Mouse (Mus musculus) megakaryocyte, embryonic 14.5 days (primary cell): ENCODE data around the gene Kcnh1. TPM values are rescaled to one million over a fixed set of nuclear protein-coding genes. Genes with fewer than 3 reads are reported as not detected.

Source experiments
- H3K27me3 ChIP-seq: replicated peaks from 2 replicates; pipeline ENCODE3; 2012; ENCODE audit warnings: inconsistent platforms
- H3K36me3 ChIP-seq: replicated peaks from 2 replicates; pipeline ENCODE3; 2012; ENCODE audit warnings: low read length, inconsistent platforms, mixed read lengths
- H3K4me1 ChIP-seq: 2 replicates; pipeline ENCODE4 v1.6.1; 2012; ENCODE audit warnings: inconsistent platforms
- H3K4me3 ChIP-seq: replicated peaks from 2 replicates; pipeline ENCODE3; 2012; ENCODE audit warnings: moderate library complexity, mild to moderate bottlenecking, inconsistent platforms
- H3K9me3 ChIP-seq: 2 replicates; pipeline ENCODE4 v1.6.1; 2012; ENCODE audit warnings: inconsistent platforms
- FLI1 ChIP-seq: IDR thresholded peaks from 2 replicates; pipeline ENCODE4 v1.6.1; 2012; ENCODE audit warnings: low read length, inconsistent platforms, mixed read lengths
- GATA1 ChIP-seq: IDR thresholded peaks from 3 replicates; pipeline ENCODE4 v1.6.1; 2012; ENCODE audit warnings: mixed read lengths, low read length, inconsistent platforms, borderline replicate concordance
- polyA plus RNA-seq: library from polyadenylated mRNA; stranded (reverse); fragments of >175 nt; gene quantifications from 2 replicates; pipeline ENCODE4 v1.2.3, GENCODE M21; 2012; ENCODE audit warnings: low replicate concordance; ENCODE audit not compliant: insufficient read depth

Gene Kcnh1
- polyA plus RNA-seq, 1 experiment: not detected

GRCm38 (mm10) chr1:192312446-192312845 is 121.9 kb downstream of the Kcnh1 start:
- Histone ChIP-seq H3K9me3 (peaks cover 5% of the 10 kb centered on the region; the same call in 1 of the 2 replicates), H3K27me3 (no peaks in the 10 kb centered on the region), H3K4me1 (no peaks in the 10 kb centered on the region), H3K4me3 (no peak overlapping the region), H3K36me3 (no peaks in the 10 kb centered on the region)
- TF ChIP-seq FLI1 (no peak), GATA1 (no peak)

GRCm38 (mm10) chr1:192312998-192313397 is 122.4 kb downstream of the Kcnh1 start:
- no peak overlapping the region for H3K4me3 ChIP-seq
- H3K9me3 ChIP-seq: peaks cover 5% of the 10 kb centered on the region; the same call in 1 of the 2 replicates
- no peaks in the 10 kb centered on the region for H3K36me3 ChIP-seq
- H3K27me3 ChIP-seq: no peaks in the 10 kb centered on the region
- no peaks in the 10 kb centered on the region for H3K4me1 ChIP-seq
- no peak for TF ChIP-seq GATA1
- no peak for TF ChIP-seq FLI1

DNA sequence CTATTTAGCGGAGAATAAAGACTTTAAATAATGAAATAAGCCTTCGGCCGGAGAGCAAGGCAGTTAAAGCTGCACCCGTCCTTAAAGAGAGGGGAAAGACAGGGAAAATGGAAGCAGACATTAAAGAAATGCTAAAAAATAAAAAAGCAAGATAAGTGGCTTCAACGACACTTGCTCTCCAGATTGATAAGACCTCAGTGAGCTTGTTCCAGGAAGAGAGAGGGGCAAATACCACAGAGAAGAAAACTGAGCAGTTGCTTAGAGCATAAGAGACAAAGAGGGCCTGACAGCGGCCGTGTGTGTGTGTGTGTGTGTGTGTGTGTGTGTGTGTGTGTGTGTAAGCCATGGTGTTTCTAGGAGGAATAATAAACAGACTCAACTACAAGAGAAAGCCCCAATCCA is 123.0 kb downstream of the Kcnh1 start:
- H3K4me1 ChIP-seq: no peaks in the 10 kb centered on the region
- H3K4me3 ChIP-seq: no peak overlapping the region
- no peaks in the 10 kb centered on the region for H3K27me3 ChIP-seq
- no peak for TF ChIP-seq GATA1
- no peak for TF ChIP-seq FLI1
- H3K9me3 ChIP-seq: peaks cover 5% of the 10 kb centered on the region; the same call in 1 of the 2 replicates
- H3K36me3 ChIP-seq: no peaks in the 10 kb centered on the region

GRCm38 (mm10) chr1:192314044-192314443 is 123.5 kb downstream of the Kcnh1 start:
- TF ChIP-seq GATA1 (no peak), FLI1 (no peak)
- Histone ChIP-seq H3K4me1 (no peaks in the 10 kb centered on the region), H3K9me3 (peaks cover 5% of the 10 kb centered on the region; the same call in 1 of the 2 replicates), H3K4me3 (no peak overlapping the region), H3K27me3 (no peaks in the 10 kb centered on the region), H3K36me3 (no peaks in the 10 kb centered on the region)

- TF ChIP-seq GATA1: no peak
- no peak for TF ChIP-seq FLI1
- Histone ChIP-seq H3K9me3 (no peaks in the 10 kb centered on the region), H3K36me3 (no peaks in the 10 kb centered on the region), H3K27me3 (no peaks in the 10 kb centered on the region), H3K4me1 (no peaks in the 10 kb centered on the region), H3K4me3 (no peak overlapping the region)
These were observed 125.0 kb downstream of the Kcnh1 start for GRCm38 (mm10) chr1:192315392-192316070.

- Histone ChIP-seq H3K36me3 (no peaks in the 10 kb centered on the region), H3K4me1 (no peaks in the 10 kb centered on the region), H3K4me3 (no peak overlapping the region), H3K27me3 (no peaks in the 10 kb centered on the region), H3K9me3 (peaks cover 7% of the 10 kb centered on the region)
- TF ChIP-seq GATA1 (no peak), FLI1 (no peak)
These were observed 133.6 kb downstream of the Kcnh1 start for GRCm38 (mm10) chr1:192324223-192324622.

- Histone ChIP-seq H3K4me1 (no peaks in the 10 kb centered on the region), H3K36me3 (no peaks in the 10 kb centered on the region), H3K4me3 (no peak overlapping the region), H3K27me3 (no peaks in the 10 kb centered on the region), H3K9me3 (peaks cover 17% of the 10 kb centered on the region)
- TF ChIP-seq FLI1 (no peak), GATA1 (no peak)
These were observed 136.5 kb downstream of the Kcnh1 start for GRCm38 (mm10) chr1:192327052-192327451.

GRCm38 (mm10) chr1:192331207-192331606 is 140.6 kb downstream of the Kcnh1 start:
- no peak overlapping the region for H3K4me3 ChIP-seq
- TF ChIP-seq GATA1: no peak
- no peak for TF ChIP-seq FLI1
- no peaks in the 10 kb centered on the region for H3K27me3 ChIP-seq
- H3K9me3 ChIP-seq: peaks cover 29% of the 10 kb centered on the region
- no peaks in the 10 kb centered on the region for H3K4me1 ChIP-seq
- no peaks in the 10 kb centered on the region for H3K36me3 ChIP-seq

GRCm38 (mm10) chr1:192336029-192336428 is 145.5 kb downstream of the Kcnh1 start:
- no peaks in the 10 kb centered on the region for H3K27me3 ChIP-seq
- H3K4me1 ChIP-seq: no peaks in the 10 kb centered on the region
- TF ChIP-seq GATA1 (no peak), FLI1 (no peak)
- peaks cover 28% of the 10 kb centered on the region for H3K9me3 ChIP-seq
- no peaks in the 10 kb centered on the region for H3K36me3 ChIP-seq
- H3K4me3 ChIP-seq: no peak overlapping the region

DNA sequence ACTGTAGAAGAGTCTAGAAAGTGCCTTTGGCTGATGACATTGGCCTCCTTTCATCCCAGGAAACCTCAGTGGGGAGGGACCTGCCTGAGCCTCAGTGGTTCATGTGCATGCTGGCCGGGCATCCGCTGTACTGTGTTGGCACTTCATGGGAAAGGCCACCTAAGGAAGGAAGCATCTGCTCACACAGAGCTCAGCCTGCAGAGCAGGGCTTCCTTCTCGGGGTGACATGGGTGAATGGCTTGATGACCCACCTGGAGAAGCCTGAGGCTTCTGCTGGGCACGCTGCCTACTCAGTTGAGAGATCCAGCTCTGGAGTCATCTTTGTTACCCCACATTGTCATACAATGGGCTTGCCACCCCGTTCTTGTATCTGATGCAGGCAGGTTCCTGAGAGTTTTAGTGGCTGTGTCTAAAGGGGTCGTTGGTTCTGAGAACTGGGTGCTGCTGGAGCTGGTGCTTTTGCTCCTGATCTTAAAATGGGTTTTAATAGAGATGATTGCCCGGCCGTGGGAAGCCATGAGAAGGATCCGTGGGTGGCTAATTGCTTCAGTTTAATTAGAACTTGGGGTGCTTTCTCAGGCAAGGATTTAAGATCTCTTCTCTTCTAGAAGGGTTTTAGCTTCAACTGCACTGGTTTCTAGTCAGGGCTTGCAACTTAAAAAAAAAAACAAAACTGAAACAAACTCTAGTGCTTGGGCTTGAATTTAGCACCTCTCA is 148.9 kb downstream of the Kcnh1 start:
- Histone ChIP-seq H3K36me3 (no peaks in the 10 kb centered on the region), H3K27me3 (no peaks in the 10 kb centered on the region), H3K4me3 (no peak overlapping the region), H3K4me1 (no peaks in the 10 kb centered on the region), H3K9me3 (peaks cover 10% of the 10 kb centered on the region)
- no peak for TF ChIP-seq GATA1
- no peak for TF ChIP-seq FLI1
